Mouse (Mus musculus): ENCODE measurements around the gene Iqgap2. TPM values are rescaled to one million over a fixed set of nuclear protein-coding genes. Genes with fewer than 3 reads are reported as not detected.

Gene Iqgap2
- polyA plus RNA-seq, 1 experiment from 2014 or later, result 8.5 TPM

DNA sequence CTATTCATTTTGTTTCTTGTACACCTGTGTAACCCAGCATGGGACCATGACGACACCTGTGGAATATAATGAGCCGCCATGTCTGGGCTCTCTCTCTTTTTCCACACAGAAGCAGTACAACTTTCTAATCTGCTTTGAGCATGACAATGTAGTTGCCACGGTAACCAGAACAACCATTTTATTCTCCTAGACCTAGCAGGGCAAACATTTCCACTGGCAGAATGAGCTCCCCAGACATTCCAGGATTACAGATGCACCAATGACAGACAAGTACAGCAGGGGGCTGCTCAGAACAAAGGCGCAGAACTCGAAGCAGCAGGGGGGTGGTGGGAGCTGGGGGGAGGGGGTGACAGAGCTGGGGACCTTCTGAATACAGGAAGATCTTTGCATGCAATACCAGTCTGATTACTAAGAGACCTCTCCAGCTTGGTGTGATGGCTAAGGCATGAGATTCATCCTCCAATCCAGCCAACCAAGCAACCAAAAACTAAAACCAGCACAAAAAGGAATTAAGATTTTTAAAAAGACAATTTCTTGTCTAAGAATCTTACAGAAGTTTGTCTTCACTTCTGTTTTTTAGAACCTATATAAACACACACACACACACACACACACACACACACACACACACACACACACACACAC is 84.5 kb downstream of the Iqgap2 start:
- WGBS (ENCODE audit: insufficient replicate concordance), result 39% methylated on average over 5 of the region's 5 CpGs
- no peak overlapping the region for H3K4me2 ChIP-seq
- ATAC-seq (replicated peaks; ENCODE audit: insufficient number of reproducible peaks, low FRiP score, low TSS enrichment), result no peak

DNA sequence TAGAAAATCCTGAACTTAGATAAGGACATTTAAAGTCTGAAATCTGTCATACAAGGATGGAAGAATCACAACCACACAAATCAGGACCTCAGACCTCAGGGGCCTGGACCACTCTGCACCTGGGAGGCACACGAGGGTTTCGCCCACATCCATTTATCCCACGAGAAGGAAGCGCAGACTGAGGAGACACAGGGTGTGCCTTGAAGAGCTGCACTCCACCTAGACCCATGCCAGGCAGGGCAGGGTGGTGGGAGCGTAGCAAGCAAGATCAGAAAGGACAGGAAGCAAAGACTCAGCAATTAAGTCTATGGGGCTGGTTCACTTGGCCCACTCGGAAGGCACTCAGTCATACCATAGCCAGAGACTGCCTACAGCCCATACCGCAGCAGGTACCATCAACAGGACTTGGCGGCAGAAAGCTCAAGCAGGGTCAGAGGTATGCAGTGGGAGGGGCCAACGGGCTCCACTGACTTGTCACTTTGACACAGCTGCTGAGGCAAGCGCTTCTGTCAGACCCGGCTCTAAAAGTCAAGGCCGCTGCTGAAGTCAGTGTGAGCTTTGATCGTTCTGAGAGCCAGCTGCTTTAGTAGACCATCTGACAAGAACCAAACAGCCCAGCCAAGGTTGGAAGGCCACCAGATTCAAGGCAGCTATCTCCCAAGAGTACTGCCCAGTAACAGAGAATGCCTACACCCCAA is 86.1 kb downstream of the Iqgap2 start:
- 35% methylated on average over 13 of the region's 13 CpGs for WGBS (ENCODE audit: insufficient replicate concordance)

More for the DNA sequence above, 84.5 kb downstream of the Iqgap2 start:
- H3K27ac ChIP-seq (ENCODE audit: low read depth, low read length), result no peak overlapping the region
- H3K9me3 ChIP-seq (replicated peaks; ENCODE audit: control insufficient read depth, low read length), result no peaks in the 10 kb centered on the region
- no peak overlapping the region for H3K4me3 ChIP-seq (ENCODE audit: low read depth, low read length)
- H3K4me1 ChIP-seq (ENCODE audit: control insufficient read depth, insufficient read depth, low read length), result peaks cover 10% of the 10 kb centered on the region; the same call in 1 of the 2 replicates
- H3K9ac ChIP-seq (ENCODE audit: low read depth, low read length), result no peak overlapping the region
- no peaks in the 10 kb centered on the region for H3K36me3 ChIP-seq (ENCODE audit: control insufficient read depth, insufficient read depth, low read length)
- H3K27me3 ChIP-seq (ENCODE audit: control insufficient read depth, insufficient read depth, low read length), result no peaks in the 10 kb centered on the region

DNA sequence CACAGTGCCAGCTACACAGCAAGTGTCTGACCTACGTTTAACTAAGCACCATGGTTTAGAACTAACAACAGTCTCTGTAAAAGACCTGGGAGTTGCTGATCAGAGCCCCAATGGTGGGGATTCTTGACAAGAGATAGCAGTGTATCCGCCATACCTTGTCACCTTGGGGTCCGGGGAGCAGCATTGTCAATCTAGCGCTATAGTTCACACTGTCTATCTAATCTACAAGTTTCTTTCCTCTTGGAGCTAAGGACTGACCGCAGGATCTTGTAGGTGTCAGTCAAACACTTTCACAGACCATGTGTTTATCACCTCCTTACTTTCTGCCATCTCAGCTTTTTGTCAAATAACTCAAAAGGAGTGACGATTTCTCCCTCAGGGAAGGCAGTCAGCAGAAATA is 87.6 kb downstream of the Iqgap2 start:
- no peaks in the 10 kb centered on the region for H3K9me3 ChIP-seq (replicated peaks; ENCODE audit: control insufficient read depth, low read length)
- H3K27ac ChIP-seq (ENCODE audit: low read depth, low read length), result no peak overlapping the region
- no peak overlapping the region for H3K4me3 ChIP-seq (ENCODE audit: low read depth, low read length)
- no peak overlapping the region for H3K9ac ChIP-seq (ENCODE audit: low read depth, low read length)
- no peak overlapping the region for H3K4me2 ChIP-seq
- H3K36me3 ChIP-seq (ENCODE audit: control insufficient read depth, insufficient read depth, low read length), result no peaks in the 10 kb centered on the region
- H3K27me3 ChIP-seq (ENCODE audit: control insufficient read depth, insufficient read depth, low read length), result no peaks in the 10 kb centered on the region
- H3K4me1 ChIP-seq (ENCODE audit: control insufficient read depth, insufficient read depth, low read length), result peaks cover 15% of the 10 kb centered on the region; the same call in 1 of the 2 replicates
- ATAC-seq (replicated peaks; ENCODE audit: insufficient number of reproducible peaks, low FRiP score, low TSS enrichment), result no peak
- WGBS (ENCODE audit: insufficient replicate concordance), result 31% methylated on average over 6 of the region's 6 CpGs

More for the DNA sequence above, 86.1 kb downstream of the Iqgap2 start:
- Histone ChIP-seq H3K4me3 (ENCODE audit: low read depth, low read length) (no peak overlapping the region), H3K4me2 (no peak overlapping the region), H3K27ac (ENCODE audit: low read depth, low read length) (no peak overlapping the region), H3K4me1 (ENCODE audit: control insufficient read depth, insufficient read depth, low read length) (peaks cover 14% of the 10 kb centered on the region; the same call in 1 of the 2 replicates), H3K27me3 (ENCODE audit: control insufficient read depth, insufficient read depth, low read length) (no peaks in the 10 kb centered on the region), H3K9ac (ENCODE audit: low read depth, low read length) (no peak overlapping the region), H3K9me3 (replicated peaks; ENCODE audit: control insufficient read depth, low read length) (no peaks in the 10 kb centered on the region), H3K36me3 (ENCODE audit: control insufficient read depth, insufficient read depth, low read length) (no peaks in the 10 kb centered on the region)
- no peak for ATAC-seq (replicated peaks; ENCODE audit: insufficient number of reproducible peaks, low FRiP score, low TSS enrichment)

DNA sequence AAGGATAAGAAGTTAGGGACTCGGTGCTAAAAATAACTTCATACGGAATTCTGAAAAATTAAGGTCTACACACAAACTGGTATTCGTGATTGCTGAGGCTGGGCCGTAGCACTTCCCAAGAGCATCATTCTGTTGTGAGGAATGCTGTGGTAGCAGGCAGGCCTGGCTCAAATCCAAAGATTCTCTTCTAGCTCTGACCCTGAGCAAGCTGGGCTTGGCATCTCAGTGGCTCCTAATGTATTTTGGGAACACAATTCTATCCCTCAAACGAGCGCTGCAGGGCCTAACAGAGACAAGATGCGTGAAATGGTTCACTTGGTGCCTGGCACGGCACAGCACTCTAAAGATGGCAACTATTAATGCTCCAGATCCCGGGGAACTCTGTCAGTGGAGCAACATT is 90.8 kb downstream of the Iqgap2 start:
- H3K4me3 ChIP-seq (ENCODE audit: low read depth, low read length), result no peak overlapping the region
- H3K4me2 ChIP-seq, result no peak overlapping the region
- 60% methylated on average over 9 of the region's 9 CpGs for WGBS (ENCODE audit: insufficient replicate concordance)
- peaks cover 14% of the 10 kb centered on the region; the same call in 1 of the 2 replicates for H3K4me1 ChIP-seq (ENCODE audit: control insufficient read depth, insufficient read depth, low read length)
- no peak for ATAC-seq (replicated peaks; ENCODE audit: insufficient number of reproducible peaks, low FRiP score, low TSS enrichment)
- no peak overlapping the region for H3K9ac ChIP-seq (ENCODE audit: low read depth, low read length)
- H3K27me3 ChIP-seq (ENCODE audit: control insufficient read depth, insufficient read depth, low read length), result no peaks in the 10 kb centered on the region
- no peak overlapping the region for H3K27ac ChIP-seq (ENCODE audit: low read depth, low read length)
- no peaks in the 10 kb centered on the region for H3K36me3 ChIP-seq (ENCODE audit: control insufficient read depth, insufficient read depth, low read length)
- no peaks in the 10 kb centered on the region for H3K9me3 ChIP-seq (replicated peaks; ENCODE audit: control insufficient read depth, low read length)

DNA sequence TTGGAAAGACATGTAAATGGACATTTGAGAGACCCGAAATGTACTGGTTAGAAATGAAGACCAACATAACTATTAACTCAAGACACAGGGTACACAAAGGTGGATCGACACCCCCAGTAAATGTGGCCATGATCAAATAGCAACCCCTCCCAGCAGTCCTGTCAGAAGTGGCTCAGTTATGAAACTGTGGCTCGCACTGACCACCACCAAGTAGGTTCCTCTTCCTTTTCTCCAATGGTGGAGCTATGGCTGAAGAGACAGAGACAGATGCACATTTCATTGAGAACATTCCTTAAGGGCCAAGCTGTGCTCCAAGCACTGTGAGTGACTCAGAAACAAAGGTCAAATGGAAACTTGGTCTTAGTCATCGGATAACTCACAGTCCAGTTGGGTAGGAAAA is 92.4 kb downstream of the Iqgap2 start:
- Histone ChIP-seq H3K4me2 (no peak overlapping the region), H3K4me1 (ENCODE audit: control insufficient read depth, insufficient read depth, low read length) (peaks cover 9% of the 10 kb centered on the region; the same call in 1 of the 2 replicates), H3K9ac (ENCODE audit: low read depth, low read length) (no peak overlapping the region), H3K27me3 (ENCODE audit: control insufficient read depth, insufficient read depth, low read length) (no peaks in the 10 kb centered on the region), H3K4me3 (ENCODE audit: low read depth, low read length) (no peak overlapping the region), H3K36me3 (ENCODE audit: control insufficient read depth, insufficient read depth, low read length) (no peaks in the 10 kb centered on the region), H3K27ac (ENCODE audit: low read depth, low read length) (no peak overlapping the region), H3K9me3 (replicated peaks; ENCODE audit: control insufficient read depth, low read length) (no peaks in the 10 kb centered on the region)
- 74% methylated on average over 4 of the region's 4 CpGs for WGBS (ENCODE audit: insufficient replicate concordance)
- ATAC-seq (replicated peaks; ENCODE audit: insufficient number of reproducible peaks, low FRiP score, low TSS enrichment), result no peak

DNA sequence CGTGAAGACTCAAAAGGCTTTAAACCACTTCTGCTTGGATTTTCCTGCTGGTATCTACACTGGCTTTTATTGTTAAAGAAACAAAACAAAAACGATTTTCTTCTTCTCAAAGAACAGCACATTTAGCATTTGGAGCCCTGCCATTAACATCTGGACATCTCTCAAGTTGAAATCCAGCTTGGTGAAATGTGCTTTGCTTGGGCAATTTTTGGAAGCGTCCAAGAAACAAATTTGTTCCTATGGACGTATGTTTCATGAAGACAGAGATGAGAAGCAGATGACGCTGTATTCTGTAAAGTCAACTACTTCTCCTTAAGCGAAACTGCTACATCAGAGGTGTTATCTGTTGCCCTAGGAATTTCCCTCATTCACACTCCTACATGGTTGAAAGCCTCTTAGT is 93.0 kb downstream of the Iqgap2 start:
- H3K36me3 ChIP-seq (ENCODE audit: control insufficient read depth, insufficient read depth, low read length), result no peaks in the 10 kb centered on the region
- WGBS (ENCODE audit: insufficient replicate concordance), result 31% methylated on average over 6 of the region's 6 CpGs
- no peak overlapping the region for H3K27ac ChIP-seq (ENCODE audit: low read depth, low read length)
- no peak overlapping the region for H3K9ac ChIP-seq (ENCODE audit: low read depth, low read length)
- H3K4me2 ChIP-seq, result no peak overlapping the region
- H3K4me1 ChIP-seq (ENCODE audit: control insufficient read depth, insufficient read depth, low read length), result peaks cover 5% of the 10 kb centered on the region; the same call in 1 of the 2 replicates
- H3K27me3 ChIP-seq (ENCODE audit: control insufficient read depth, insufficient read depth, low read length), result no peaks in the 10 kb centered on the region
- no peak overlapping the region for H3K4me3 ChIP-seq (ENCODE audit: low read depth, low read length)
- no peak for ATAC-seq (replicated peaks; ENCODE audit: insufficient number of reproducible peaks, low FRiP score, low TSS enrichment)
- no peaks in the 10 kb centered on the region for H3K9me3 ChIP-seq (replicated peaks; ENCODE audit: control insufficient read depth, low read length)

DNA sequence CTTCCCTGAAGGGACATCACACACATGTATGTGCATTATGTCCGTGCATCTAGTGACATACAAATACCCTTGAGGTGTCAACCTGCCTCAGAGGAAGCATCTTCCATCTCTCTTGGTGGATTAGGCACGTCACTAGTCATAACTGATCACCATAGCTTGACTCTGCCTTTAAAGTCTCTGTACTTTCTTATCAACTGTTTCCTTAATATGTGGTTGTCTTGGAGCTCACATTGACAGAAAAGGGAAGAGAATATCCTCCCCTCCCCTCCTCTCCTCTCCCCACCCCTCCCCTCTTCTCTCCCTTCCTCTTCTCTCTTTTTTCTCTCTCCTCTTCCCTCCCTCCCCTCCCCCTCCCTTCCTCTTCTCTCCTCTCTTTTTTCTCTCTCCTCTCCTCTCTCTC is 94.2 kb downstream of the Iqgap2 start:
- H3K4me1 ChIP-seq (ENCODE audit: control insufficient read depth, insufficient read depth, low read length), result peaks cover 5% of the 10 kb centered on the region
- no peak overlapping the region for H3K27ac ChIP-seq (ENCODE audit: low read depth, low read length)
- H3K4me2 ChIP-seq, result no peak overlapping the region
- no peak overlapping the region for H3K9ac ChIP-seq (ENCODE audit: low read depth, low read length)
- no peaks in the 10 kb centered on the region for H3K36me3 ChIP-seq (ENCODE audit: control insufficient read depth, insufficient read depth, low read length)
- H3K9me3 ChIP-seq (replicated peaks; ENCODE audit: control insufficient read depth, low read length), result no peaks in the 10 kb centered on the region
- 81% methylated on average over 2 of the region's 2 CpGs for WGBS (ENCODE audit: insufficient replicate concordance)
- no peak for ATAC-seq (replicated peaks; ENCODE audit: insufficient number of reproducible peaks, low FRiP score, low TSS enrichment)
- H3K4me3 ChIP-seq (ENCODE audit: low read depth, low read length), result no peak overlapping the region
- H3K27me3 ChIP-seq (ENCODE audit: control insufficient read depth, insufficient read depth, low read length), result no peaks in the 10 kb centered on the region

DNA sequence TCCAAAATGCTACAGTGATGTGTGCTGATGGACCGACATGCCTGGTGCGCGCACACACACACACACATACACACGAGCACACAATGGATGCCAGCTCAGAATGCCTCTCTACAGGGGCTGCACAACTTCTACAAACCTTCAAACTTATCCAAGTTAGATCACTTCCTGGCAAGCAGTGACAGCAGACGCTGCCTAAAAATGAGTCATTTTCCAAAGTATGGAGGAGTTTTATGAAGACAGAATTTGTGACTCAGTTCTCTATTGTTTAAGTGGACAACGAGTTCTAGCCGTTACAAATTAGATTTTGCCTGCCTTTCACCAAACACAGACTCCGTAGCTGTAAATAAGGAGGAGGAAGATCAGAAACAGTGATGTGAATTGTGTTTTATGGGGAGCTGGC is 97.4 kb downstream of the Iqgap2 start:
- no peaks in the 10 kb centered on the region for H3K27me3 ChIP-seq (ENCODE audit: control insufficient read depth, insufficient read depth, low read length)
- no peaks in the 10 kb centered on the region for H3K36me3 ChIP-seq (ENCODE audit: control insufficient read depth, insufficient read depth, low read length)
- H3K27ac ChIP-seq (ENCODE audit: low read depth, low read length), result no peak overlapping the region
- 82% methylated on average over 8 of the region's 8 CpGs for WGBS (ENCODE audit: insufficient replicate concordance)
- no peak overlapping the region for H3K4me2 ChIP-seq
- H3K4me3 ChIP-seq (ENCODE audit: low read depth, low read length), result no peak overlapping the region
- H3K9ac ChIP-seq (ENCODE audit: low read depth, low read length), result no peak overlapping the region
- no peak for ATAC-seq (replicated peaks; ENCODE audit: insufficient number of reproducible peaks, low FRiP score, low TSS enrichment)
- H3K9me3 ChIP-seq (replicated peaks; ENCODE audit: control insufficient read depth, low read length), result no peaks in the 10 kb centered on the region
- no peaks in the 10 kb centered on the region; the same call in 1 of the 2 replicates for H3K4me1 ChIP-seq (ENCODE audit: control insufficient read depth, insufficient read depth, low read length)

All from heart, embryonic 11.5 days (tissue).